In the genomic region with DNA sequence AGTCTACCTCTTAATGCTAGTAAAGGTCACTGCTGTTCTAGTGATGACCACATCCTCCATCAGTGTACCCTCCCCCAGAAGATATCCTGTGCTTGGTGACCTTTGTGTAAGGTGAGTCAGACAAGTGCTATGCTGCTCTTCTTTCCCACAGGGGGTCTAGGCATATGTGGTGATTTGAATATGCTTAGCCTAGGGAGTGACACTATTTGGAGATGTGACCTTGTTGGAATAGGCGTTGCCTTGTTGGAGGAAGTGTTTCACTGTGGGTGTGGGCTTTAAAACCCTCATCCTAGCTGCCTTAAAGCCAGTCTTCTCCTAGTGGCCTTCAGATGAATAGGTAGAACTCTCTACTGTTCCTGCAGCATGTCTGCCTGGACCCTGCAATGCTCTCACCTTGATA, we compare ENCODE assay signal across 36 mouse cellular contexts. TPM values are rescaled to one million over a fixed set of nuclear protein-coding genes. Genes with fewer than 3 reads are reported as not detected.
"Had no signal": no experiment of that assay in that cellular context is flagged by ENCODE, and none has a peak within 500 bp of the region (broad histone marks: within the 10 kb centered on the region; RNA-seq: fewer than 3 reads in every experiment).

No protein-coding gene starts in this region.

- H3K27me3 ChIP-seq: limb, embryonic 12.5 days; limb, embryonic 13.5 days; limb, embryonic 15.5 days; liver, embryonic 12.5 days; liver, embryonic 13.5 days; liver, embryonic 15.5 days; lung, embryonic 15.5 days; megakaryocyte, embryonic 14.5 days; midbrain, embryonic 12.5 days; midbrain, embryonic 13.5 days; midbrain, embryonic 15.5 days had no signal

- H3K36me3 ChIP-seq: limb, embryonic 10.5 days; limb, embryonic 12.5 days; limb, embryonic 13.5 days; limb, embryonic 15.5 days; liver, embryonic 12.5 days; liver, embryonic 13.5 days; liver, embryonic 15.5 days; lung, embryonic 15.5 days; midbrain, embryonic 10.5 days; midbrain, embryonic 12.5 days; midbrain, embryonic 13.5 days; midbrain, embryonic 15.5 days had no signal

- DNase-seq: left cerebral cortex, postnatal 4 days; liver; liver, embryonic 13.5 days; liver, postnatal 0 days; lung, adult 18-20 months; lung, adult 2 months; lung, embryonic 14.5 days; lung, postnatal 10 days; lung, postnatal 14 days; lung, postnatal 36 days; lung, postnatal 4 days; midbrain, embryonic 14.5 days had no signal

- H3K4me3 ChIP-seq: limb, embryonic 10.5 days; limb, embryonic 12.5 days; limb, embryonic 13.5 days; limb, embryonic 15.5 days; liver, embryonic 12.5 days; liver, embryonic 13.5 days; liver, embryonic 15.5 days; lung, embryonic 15.5 days; megakaryocyte, embryonic 14.5 days; midbrain, embryonic 10.5 days; midbrain, embryonic 12.5 days; midbrain, embryonic 13.5 days; midbrain, embryonic 15.5 days; myocyte had no signal

- H3K9me3 ChIP-seq: limb, embryonic 10.5 days; limb, embryonic 15.5 days; liver, embryonic 12.5 days; liver, embryonic 13.5 days; liver, embryonic 15.5 days; lung, embryonic 15.5 days; megakaryocyte, embryonic 14.5 days; midbrain, embryonic 13.5 days; midbrain, embryonic 15.5 days had no signal

- H3K4me1 ChIP-seq: limb, embryonic 10.5 days; limb, embryonic 12.5 days; limb, embryonic 13.5 days; limb, embryonic 15.5 days; liver, embryonic 12.5 days; lung, embryonic 15.5 days; midbrain, embryonic 10.5 days; midbrain, embryonic 12.5 days; midbrain, embryonic 13.5 days; midbrain, embryonic 15.5 days had no signal

- ATAC-seq: liver, embryonic 12.5 days; liver, postnatal 0 days; lung, postnatal 0 days; midbrain, embryonic 13.5 days; midbrain, embryonic 15.5 days; midbrain, embryonic 16.5 days had no signal

- H3K9ac ChIP-seq: limb, embryonic 12.5 days; limb, embryonic 13.5 days; limb, embryonic 15.5 days; liver, embryonic 12.5 days; liver, embryonic 13.5 days; liver, embryonic 14.5 days; liver, embryonic 15.5 days; liver, postnatal 0 days; lung, embryonic 14.5 days; lung, embryonic 15.5 days; midbrain, embryonic 12.5 days; midbrain, embryonic 13.5 days; midbrain, embryonic 15.5 days had no signal

- H3K4me2 ChIP-seq: limb, embryonic 12.5 days; limb, embryonic 13.5 days; limb, embryonic 15.5 days; liver, embryonic 11.5 days; liver, embryonic 12.5 days; liver, embryonic 13.5 days; liver, embryonic 15.5 days; lung, embryonic 14.5 days; lung, embryonic 15.5 days; midbrain, embryonic 11.5 days; midbrain, embryonic 12.5 days; midbrain, embryonic 13.5 days; midbrain, embryonic 15.5 days had no signal

- H3K27ac ChIP-seq: limb, embryonic 10.5 days; limb, embryonic 12.5 days; limb, embryonic 13.5 days; limb, embryonic 15.5 days; liver, embryonic 12.5 days; liver, embryonic 13.5 days; liver, embryonic 14.5 days; liver, embryonic 15.5 days; lung, embryonic 15.5 days; macrophage; midbrain, embryonic 10.5 days; midbrain, embryonic 12.5 days; midbrain, embryonic 13.5 days; midbrain, embryonic 15.5 days had no signal

RNA-seq across cellular contexts. Expression of gene Clec4n, which starts 17.9 kb away (rescaled TPM):
- polyA plus RNA-seq: midbrain, embryonic 10.5 days; myocyte had no signal

RNA-seq across cellular contexts. Expression of gene Clec4b2, which starts 39.0 kb away (rescaled TPM):
- polyA plus RNA-seq: limb, embryonic 10.5 days; limb, embryonic 11.5 days; limb, embryonic 12.5 days; limb, embryonic 13.5 days; limb, embryonic 14.5 days; limb, embryonic 15.5 days; liver, adult 2 months; liver, embryonic 11.5 days; liver, embryonic 12.5 days; lung, adult 2 months; lung, embryonic 14.5 days; lung, embryonic 15.5 days; lung, embryonic 16.5 days; lung, postnatal 0 days; midbrain, embryonic 10.5 days; midbrain, embryonic 11.5 days; midbrain, embryonic 12.5 days; midbrain, embryonic 13.5 days; midbrain, embryonic 14.5 days; midbrain, embryonic 15.5 days; midbrain, embryonic 16.5 days; midbrain, postnatal 0 days; myocyte had no signal

RNA-seq across cellular contexts. Expression of gene Clec4d, which starts 50.2 kb away (rescaled TPM):
- polyA plus RNA-seq: limb, embryonic 10.5 days; limb, embryonic 12.5 days; midbrain, embryonic 10.5 days; midbrain, embryonic 11.5 days; midbrain, embryonic 12.5 days; midbrain, embryonic 13.5 days; midbrain, embryonic 14.5 days; midbrain, embryonic 15.5 days; midbrain, embryonic 16.5 days; midbrain, postnatal 0 days; myocyte had no signal
